Mouse (Mus musculus) left cerebral cortex, adult 9 months (tissue): Measurements from ENCODE around the gene Cdk7.

ENCODE experiments used
- DNase-seq, 2 experiments: peaks; one replicate each; pipeline ENCODE4 v3.0.0; 2022; ENCODE audit warnings: low spot score in 2 of 2

Cdk7 gene

GRCm38 (mm10) chr13:100725194-100725593 is 5.5 kb downstream of the Cdk7 start:
- DNase-seq, result no peak

- no peak for DNase-seq
These were observed 6.5 kb downstream of the Cdk7 start for GRCm38 (mm10) chr13:100724051-100724754.

- DNase-seq, result no peak
These were observed 9.1 kb downstream of the Cdk7 start for GRCm38 (mm10) chr13:100721656-100722055.

GRCm38 (mm10) chr13:100715467-100715866 is 15.3 kb downstream of the Cdk7 start:
- DNase-seq, result no peak

- no peak for DNase-seq
These were observed 24.5 kb downstream of the Cdk7 start for GRCm38 (mm10) chr13:100706206-100706605.

- DNase-seq, result no peak
These were observed 27.3 kb downstream of the Cdk7 start for GRCm38 (mm10) chr13:100703468-100703867.

GRCm38 (mm10) chr13:100698866-100699265 is 31.9 kb downstream of the Cdk7 start:
- DNase-seq, result no peak

GRCm38 (mm10) chr13:100697541-100697940 is 33.2 kb downstream of the Cdk7 start:
- DNase-seq, result no peak

GRCm38 (mm10) chr13:100687513-100687912 is 43.2 kb downstream of the Cdk7 start:
- no peak for DNase-seq

- DNase-seq, result no peak
These were observed 46.4 kb downstream of the Cdk7 start for GRCm38 (mm10) chr13:100684355-100684754.

GRCm38 (mm10) chr13:100682837-100683236 is 47.9 kb downstream of the Cdk7 start:
- no peak for DNase-seq

GRCm38 (mm10) chr13:100681615-100682014 is 49.1 kb downstream of the Cdk7 start:
- no peak for DNase-seq

GRCm38 (mm10) chr13:100675936-100676635 is 54.7 kb downstream of the Cdk7 start:
- DNase-seq, result no peak

- no peak for DNase-seq
These were observed 60.5 kb downstream of the Cdk7 start for GRCm38 (mm10) chr13:100670181-100670741.

GRCm38 (mm10) chr13:100669291-100670022 is 61.3 kb downstream of the Cdk7 start, which contains the start of gene Ccdc125:
Gene Ccdc125, plus strand, starts transcription at chr13:100669717.
- DNase-seq, result no peak

- peak in 1 of 2 experiments; percentile 33 for DNase-seq
These were observed 70.8 kb downstream of the Cdk7 start for GRCm38 (mm10) chr13:100659864-100660456.

- no peak for DNase-seq
These were observed 72.6 kb downstream of the Cdk7 start for GRCm38 (mm10) chr13:100658091-100658490.
